Mouse (Mus musculus): Measurements from ENCODE around the gene Camk2b.

- TF ChIP-seq POLR2A (IDR thresholded peaks at IDR 0.05; ENCODE audit: insufficient read depth, low read length), result no peak
- no peak for TF ChIP-seq CTCF (IDR thresholded peaks at IDR 0.05; ENCODE audit: low read depth, low read length)
- TF ChIP-seq EP300 (IDR thresholded peaks at IDR 0.05; ENCODE audit: insufficient read depth, low read depth, low read length), result no peak
Observed at GRCm38 (mm10) chr11:5965865-5966264, 100.3 kb downstream of the Camk2b start.
